18 mouse cellular contexts compared by ENCODE assay signal in the genomic region with DNA sequence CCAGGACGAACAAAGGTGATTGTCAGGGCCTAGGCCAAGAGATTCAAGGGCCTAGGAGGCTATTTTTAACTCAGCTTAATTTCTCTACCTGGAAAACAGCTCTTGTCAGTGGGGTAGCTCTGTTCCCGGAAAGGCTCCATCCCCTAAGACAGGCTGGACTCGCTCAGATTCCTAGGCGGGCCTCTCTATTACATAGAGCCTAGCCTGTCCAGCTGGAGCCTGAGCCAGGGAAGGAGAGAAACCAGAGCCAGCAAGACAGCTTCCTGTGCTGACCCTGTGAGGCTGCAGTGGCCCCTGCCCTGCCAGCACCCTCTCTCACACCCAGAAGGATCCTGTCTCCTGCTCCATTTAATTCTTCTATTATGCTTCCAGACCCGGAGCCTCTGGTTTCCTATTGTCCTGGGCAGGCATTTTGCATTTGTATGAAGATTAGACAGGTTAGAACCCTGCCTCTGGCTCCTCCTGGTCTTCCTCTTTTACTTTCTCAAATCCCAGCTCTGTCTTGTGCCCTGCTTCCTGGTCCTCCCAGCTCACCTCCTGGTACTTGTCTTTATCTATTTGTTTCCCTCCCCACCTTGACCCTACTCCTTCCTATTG. TPM values are rescaled to one million over a fixed set of nuclear protein-coding genes. Genes with fewer than 3 reads are reported as not detected.
DNase-seq lines count a peak whose midpoint lies in the region; ATAC-seq and TF ChIP-seq lines count a peak whose summit lies in the region.
"Had no signal": no experiment of that assay in that cellular context is flagged by ENCODE, and none has a peak within 500 bp of the region (broad histone marks: within the 10 kb centered on the region; RNA-seq: fewer than 3 reads in every experiment).

No protein-coding gene starts in this region.

- peak; percentile 19 to 31 for DNase-seq in heart, adult 9 months (ENCODE audit: low spot score in 2 of 2)
- DNase-seq in heart, postnatal 25 days (ENCODE audit: low spot score) = no peak
- DNase-seq in R1 (ENCODE audit: low read depth, low spot score) = peak; percentile 76
- DNase-seq in layer of hippocampus, postnatal 36 days = no peak
- no peak for DNase-seq in c-Kit-positive CD71-positive TER-119-positive erythroid progenitor cells, embryonic 14.5 days (ENCODE audit: low spot score)
- DNase-seq: adrenal gland, adult 2 months; forebrain, postnatal 0 days; kidney, adult 8-10 months; lung, postnatal 14 days had no signal

- H3K4me1 ChIP-seq in E14TG2a.4 (replicated peaks; ENCODE audit: low read depth, low read length) = peaks cover 68% of the 10 kb centered on the region
- H3K4me1 ChIP-seq in heart, embryonic 16.5 days (ENCODE audit: control insufficient read depth, insufficient read depth, low read length) = peaks cover 29% of the 10 kb centered on the region
- H3K4me1 ChIP-seq in kidney, embryonic 14.5 days (ENCODE audit: control insufficient read depth, insufficient read depth, low read length) = peaks cover 8% of the 10 kb centered on the region; the same call in 1 of the 2 replicates
- H3K4me1 ChIP-seq: liver, embryonic 12.5 days had no signal

- WGBS in heart, embryonic 16.5 days = 32% methylated on average over 5 of the region's 5 CpGs
- WGBS in kidney, embryonic 14.5 days = 42% methylated on average over 5 of the region's 5 CpGs

- 0 out of 2 replicates have a peak, but pooled peaks have one; percentile 24 for ATAC-seq in heart, embryonic 16.5 days (replicated peaks; ENCODE audit: extremely low read depth, insufficient read depth, low FRiP score)
- ATAC-seq in kidney, embryonic 14.5 days (ENCODE audit: low FRiP score, low TSS enrichment) = no peak
- ATAC-seq: forebrain, postnatal 0 days; liver, embryonic 12.5 days; Patski had no signal

- TF ChIP-seq CTCF in E14TG2a.4 (conservative IDR thresholded peaks at IDR 0.05; ENCODE audit: low read length) = no peak

- peak overlapping the region; percentile 29; the same call in 1 of the 2 replicates for H3K4me3 ChIP-seq in E14TG2a.4 (replicated peaks; ENCODE audit: low read length)
- H3K4me3 ChIP-seq in heart, embryonic 16.5 days (ENCODE audit: low read length) = no peak overlapping the region
- H3K4me3 ChIP-seq in kidney, embryonic 14.5 days (ENCODE audit: low read length) = no peak overlapping the region
- H3K4me3 ChIP-seq: embryonic facial prominence, embryonic 15.5 days; layer of hippocampus, adult 2 months; liver, embryonic 12.5 days had no signal

- H3K36me3 ChIP-seq in E14TG2a.4 (ENCODE audit: insufficient read depth, low read length) = no peaks in the 10 kb centered on the region
- H3K36me3 ChIP-seq in heart, embryonic 16.5 days (ENCODE audit: control insufficient read depth, insufficient read depth) = no peaks in the 10 kb centered on the region
- no peaks in the 10 kb centered on the region for H3K36me3 ChIP-seq in kidney, embryonic 14.5 days (ENCODE audit: control insufficient read depth, insufficient read depth, low read length)
- H3K36me3 ChIP-seq: embryonic facial prominence, embryonic 15.5 days; liver, embryonic 12.5 days had no signal

- H3K27ac ChIP-seq in heart, embryonic 16.5 days (ENCODE audit: low read length) = no peak overlapping the region
- no peak overlapping the region for H3K27ac ChIP-seq in kidney, embryonic 14.5 days (ENCODE audit: low read depth, low read length)
- H3K27ac ChIP-seq: embryonic facial prominence, embryonic 15.5 days; layer of hippocampus, adult 2 months; liver, embryonic 12.5 days had no signal

- H3K27me3 ChIP-seq in E14TG2a.4 (ENCODE audit: insufficient read depth, low read length) = peaks cover 61% of the 10 kb centered on the region
- H3K27me3 ChIP-seq in heart, embryonic 16.5 days (ENCODE audit: control insufficient read depth, insufficient read depth, low read length) = no peaks in the 10 kb centered on the region
- no peaks in the 10 kb centered on the region; the same call in 1 of the 2 replicates for H3K27me3 ChIP-seq in kidney, embryonic 14.5 days (ENCODE audit: control insufficient read depth, insufficient read depth, low read length)
- H3K27me3 ChIP-seq: embryonic facial prominence, embryonic 15.5 days; Patski had no signal

- H3K9me3 ChIP-seq in E14TG2a.4 (ENCODE audit: low read length) = peaks cover 4% of the 10 kb centered on the region
- no peaks in the 10 kb centered on the region for H3K9me3 ChIP-seq in heart, embryonic 16.5 days (replicated peaks; ENCODE audit: control insufficient read depth, low read length)
- H3K9me3 ChIP-seq in kidney, embryonic 14.5 days (ENCODE audit: control insufficient read depth, low read length) = no peaks in the 10 kb centered on the region
- H3K9me3 ChIP-seq: embryonic facial prominence, embryonic 15.5 days; liver, embryonic 12.5 days had no signal

- peak overlapping the region; percentile 21 for H3K9ac ChIP-seq in heart, embryonic 16.5 days (ENCODE audit: low read length)
- no peak overlapping the region for H3K9ac ChIP-seq in kidney, embryonic 14.5 days (ENCODE audit: low read depth, low read length)
- H3K9ac ChIP-seq: embryonic facial prominence, embryonic 15.5 days; forebrain, postnatal 0 days; liver, embryonic 12.5 days had no signal

- H3K4me2 ChIP-seq in heart, embryonic 16.5 days (ENCODE audit: low read depth, low read length) = no peak overlapping the region
- no peak overlapping the region for H3K4me2 ChIP-seq in kidney, embryonic 14.5 days (replicated peaks; ENCODE audit: low read depth, low read length)
- H3K4me2 ChIP-seq: embryonic facial prominence, embryonic 15.5 days; liver, embryonic 12.5 days had no signal

- intact Hi-C loops in heart, postnatal 25 days (cut with DNase I) = no loop called here

RNA-seq across cellular contexts. Expression of a gene that starts 2.2 kb away (rescaled TPM):
- total RNA-seq in heart, postnatal 25 days (2021) = not detected
- 0.42 and 0.47 TPM in 2 replicates for polyA plus RNA-seq in heart, embryonic 16.5 days (2015; fragmentation: Nextera tagmentation; extraction: Ambion mirVana)
- not detected for total RNA-seq in layer of hippocampus, postnatal 36 days (2021)
- polyA plus RNA-seq in kidney, embryonic 14.5 days (2014; fragmentation: Nextera tagmentation; extraction: Ambion mirVana) = not detected in 2 replicates
- total RNA-seq: adrenal gland, adult 2 months; forebrain, postnatal 0 days; layer of hippocampus, adult 2 months; left cerebral cortex, postnatal 14 days had no signal
- polyA plus RNA-seq: adrenal gland, adult 2 months; Patski; testis, adult 2 months had no signal

Comparison
In these comparisons a context has a peak if more than half of its experiments do, and no peak if none do; other contexts are left out.
1. DNase-seq: peak in heart, adult 9 months (2 of 2) and R1 (single experiment); none in heart, postnatal 25 days (single experiment), layer of hippocampus, postnatal 36 days (0 of 2) and c-Kit-positive CD71-positive TER-119-positive erythroid progenitor cells, embryonic 14.5 days (single experiment).